Mouse (Mus musculus): Measurements from ENCODE around the gene Dhx34. TPM values are rescaled to one million over a fixed set of nuclear protein-coding genes. Genes with fewer than 3 reads are reported as not detected.
"Not testable (repeated sequence)": the region's sequence is repeated elsewhere in the genome, so short reads cannot be mapped to it uniquely, and the experiment has no call there.

The Dhx34 gene
- polyA plus RNA-seq, 1 experiment from 2014 or later: 13.8 TPM

GRCm38 (mm10) chr7:16257830-16258229 is 36.0 kb upstream of the Dhx34 start:
- whole genome bisulfite sequencing: 68% methylated on average over 11 of the region's 11 CpGs
- Histone ChIP-seq H3K36me3 (ENCODE audit: control insufficient read depth, insufficient read depth, low read length) (no peaks in the 10 kb centered on the region), H3K9me3 (ENCODE audit: control insufficient read depth, low read length) (no peaks in the 10 kb centered on the region), H3K9ac (ENCODE audit: low read depth, low read length) (no peak overlapping the region), H3K4me2 (no peak overlapping the region), H3K4me3 (ENCODE audit: low read depth, low read length) (no peak overlapping the region), H3K27me3 (replicated peaks; ENCODE audit: control insufficient read depth, insufficient read depth, low read length) (no peaks in the 10 kb centered on the region), H3K27ac (ENCODE audit: low read depth, low read length) (no peak overlapping the region), H3K4me1 (replicated peaks; ENCODE audit: control insufficient read depth, insufficient read depth, low read length) (no peaks in the 10 kb centered on the region)
- DNase-seq (ENCODE audit: low spot score): no peak
- ATAC-seq (replicated peaks; ENCODE audit: low FRiP score): no peak

- not testable (repeated sequence) for H3K27me3 ChIP-seq (replicated peaks; ENCODE audit: control insufficient read depth, insufficient read depth, low read length); H3K4me2 ChIP-seq; H3K4me1 ChIP-seq (replicated peaks; ENCODE audit: control insufficient read depth, insufficient read depth, low read length); H3K9me3 ChIP-seq (ENCODE audit: control insufficient read depth, low read length); H3K36me3 ChIP-seq (ENCODE audit: control insufficient read depth, insufficient read depth, low read length); H3K4me3 ChIP-seq (ENCODE audit: low read depth, low read length); H3K9ac ChIP-seq (ENCODE audit: low read depth, low read length); DNase-seq (ENCODE audit: low spot score); H3K27ac ChIP-seq (ENCODE audit: low read depth, low read length); ATAC-seq (replicated peaks; ENCODE audit: low FRiP score)
- WGBS: 79% methylated on average over 4 of the region's 4 CpGs
Observed at GRCm38 (mm10) chr7:16255963-16256362, 34.1 kb upstream of the Dhx34 start.

- Histone ChIP-seq H3K9ac (ENCODE audit: low read depth, low read length) (no peak overlapping the region), H3K9me3 (ENCODE audit: control insufficient read depth, low read length) (no peaks in the 10 kb centered on the region), H3K4me3 (ENCODE audit: low read depth, low read length) (no peak overlapping the region), H3K27ac (ENCODE audit: low read depth, low read length) (no peak overlapping the region), H3K4me2 (no peak overlapping the region), H3K36me3 (ENCODE audit: control insufficient read depth, insufficient read depth, low read length) (no peaks in the 10 kb centered on the region), H3K4me1 (replicated peaks; ENCODE audit: control insufficient read depth, insufficient read depth, low read length) (no peaks in the 10 kb centered on the region), H3K27me3 (replicated peaks; ENCODE audit: control insufficient read depth, insufficient read depth, low read length) (no peaks in the 10 kb centered on the region)
- ATAC-seq (replicated peaks; ENCODE audit: low FRiP score): no peak
- 27% methylated on average over 4 of the region's 4 CpGs for WGBS
- no peak for DNase-seq (ENCODE audit: low spot score)
Observed at GRCm38 (mm10) chr7:16254195-16254594, 32.4 kb upstream of the Dhx34 start.

GRCm38 (mm10) chr7:16250687-16251086 is 28.9 kb upstream of the Dhx34 start:
- no peak overlapping the region for H3K4me2 ChIP-seq

GRCm38 (mm10) chr7:16245958-16246357 is 24.1 kb upstream of the Dhx34 start:
- Histone ChIP-seq H3K9me3 (ENCODE audit: control insufficient read depth, low read length) (no peaks in the 10 kb centered on the region), H3K27ac (ENCODE audit: low read depth, low read length) (no peak overlapping the region), H3K4me3 (ENCODE audit: low read depth, low read length) (no peak overlapping the region), H3K36me3 (ENCODE audit: control insufficient read depth, insufficient read depth, low read length) (no peaks in the 10 kb centered on the region), H3K27me3 (replicated peaks; ENCODE audit: control insufficient read depth, insufficient read depth, low read length) (no peaks in the 10 kb centered on the region), H3K4me2 (no peak overlapping the region), H3K4me1 (replicated peaks; ENCODE audit: control insufficient read depth, insufficient read depth, low read length) (peaks cover 28% of the 10 kb centered on the region), H3K9ac (ENCODE audit: low read depth, low read length) (no peak overlapping the region)
- DNase-seq (ENCODE audit: low spot score) (no peak), ATAC-seq (replicated peaks; ENCODE audit: low FRiP score) (no peak)
- WGBS: 47% methylated on average over 1 of the region's 4 CpGs

More at GRCm38 (mm10) chr7:16250687-16251086, 28.9 kb upstream of the Dhx34 start:
- Histone ChIP-seq H3K9me3 (ENCODE audit: control insufficient read depth, low read length) (no peaks in the 10 kb centered on the region), H3K27ac (ENCODE audit: low read depth, low read length) (no peak overlapping the region), H3K36me3 (ENCODE audit: control insufficient read depth, insufficient read depth, low read length) (no peaks in the 10 kb centered on the region), H3K9ac (ENCODE audit: low read depth, low read length) (no peak overlapping the region), H3K4me3 (ENCODE audit: low read depth, low read length) (no peak overlapping the region), H3K4me1 (replicated peaks; ENCODE audit: control insufficient read depth, insufficient read depth, low read length) (0 out of 2 replicates have a peak, but pooled peaks cover 2% of the 10 kb centered on the region), H3K27me3 (replicated peaks; ENCODE audit: control insufficient read depth, insufficient read depth, low read length) (no peaks in the 10 kb centered on the region)
- DNase-seq (ENCODE audit: low spot score): no peak
- ATAC-seq (replicated peaks; ENCODE audit: low FRiP score): no peak
- 38% methylated on average over 5 of the region's 5 CpGs for WGBS

GRCm38 (mm10) chr7:16244067-16244466 is 22.2 kb upstream of the Dhx34 start, which contains the start of gene C5ar2:
Gene C5ar2 (minus strand): TSS chr7:16244154.
- Histone ChIP-seq H3K9me3 (ENCODE audit: control insufficient read depth, low read length) (no peaks in the 10 kb centered on the region), H3K4me3 (ENCODE audit: low read depth, low read length) (no peak within 1 kb of the TSS), H3K27ac (ENCODE audit: low read depth, low read length) (peak within 1 kb of the TSS; percentile 55), H3K36me3 (ENCODE audit: control insufficient read depth, insufficient read depth, low read length) (no peaks in the 10 kb centered on the region), H3K4me1 (replicated peaks; ENCODE audit: control insufficient read depth, insufficient read depth, low read length) (peaks cover 39% of the 10 kb centered on the region), H3K9ac (ENCODE audit: low read depth, low read length) (no peak within 1 kb of the TSS; the same call in 1 of the 2 replicates), H3K4me2 (no peak within 1 kb of the TSS), H3K27me3 (replicated peaks; ENCODE audit: control insufficient read depth, insufficient read depth, low read length) (no peaks in the 10 kb centered on the region)
- no peak for ATAC-seq (replicated peaks; ENCODE audit: low FRiP score)
- 64% methylated on average over 5 of the region's 5 CpGs for WGBS
- no peak for DNase-seq (ENCODE audit: low spot score)

GRCm38 (mm10) chr7:16242198-16242597 is 20.4 kb upstream of the Dhx34 start:
- no peak for ATAC-seq (replicated peaks; ENCODE audit: low FRiP score)

GRCm38 (mm10) chr7:16241787-16242186 is 19.9 kb upstream of the Dhx34 start:
- Histone ChIP-seq H3K4me1 (replicated peaks; ENCODE audit: control insufficient read depth, insufficient read depth, low read length) (peaks cover 37% of the 10 kb centered on the region), H3K4me2 (peak overlapping the region; percentile 47), H3K9ac (ENCODE audit: low read depth, low read length) (peak overlapping the region; percentile 27), H3K9me3 (ENCODE audit: control insufficient read depth, low read length) (no peaks in the 10 kb centered on the region), H3K27me3 (replicated peaks; ENCODE audit: control insufficient read depth, insufficient read depth, low read length) (no peaks in the 10 kb centered on the region), H3K4me3 (ENCODE audit: low read depth, low read length) (peak overlapping the region; percentile 11; the same call in 1 of the 2 replicates), H3K36me3 (ENCODE audit: control insufficient read depth, insufficient read depth, low read length) (0 out of 2 replicates have a peak, but pooled peaks cover 3% of the 10 kb centered on the region), H3K27ac (ENCODE audit: low read depth, low read length) (peak overlapping the region; percentile 26; the same call in 1 of the 2 replicates)
- DNase-seq (ENCODE audit: low spot score) (no peak), ATAC-seq (replicated peaks; ENCODE audit: low FRiP score) (peak; percentile 27; the same call in 1 of the 2 replicates)
- 39% methylated on average over 11 of the region's 11 CpGs for WGBS

More at GRCm38 (mm10) chr7:16242198-16242597, 20.4 kb upstream of the Dhx34 start:
- Histone ChIP-seq H3K9me3 (ENCODE audit: control insufficient read depth, low read length) (no peaks in the 10 kb centered on the region), H3K4me1 (replicated peaks; ENCODE audit: control insufficient read depth, insufficient read depth, low read length) (peaks cover 37% of the 10 kb centered on the region), H3K36me3 (ENCODE audit: control insufficient read depth, insufficient read depth, low read length) (0 out of 2 replicates have a peak, but pooled peaks cover 3% of the 10 kb centered on the region), H3K27ac (ENCODE audit: low read depth, low read length) (peak overlapping the region; percentile 46; the same call in 1 of the 2 replicates), H3K27me3 (replicated peaks; ENCODE audit: control insufficient read depth, insufficient read depth, low read length) (no peaks in the 10 kb centered on the region), H3K4me2 (peak overlapping the region; percentile 47), H3K9ac (ENCODE audit: low read depth, low read length) (peak overlapping the region; percentile 27), H3K4me3 (ENCODE audit: low read depth, low read length) (no peak overlapping the region)
- DNase-seq (ENCODE audit: low spot score): no peak
- 38% methylated on average over 6 of the region's 6 CpGs for WGBS

- Histone ChIP-seq H3K4me1 (replicated peaks; ENCODE audit: control insufficient read depth, insufficient read depth, low read length) (peaks cover 37% of the 10 kb centered on the region), H3K4me2 (peak overlapping the region; percentile 62), H3K9ac (ENCODE audit: low read depth, low read length) (no peak overlapping the region), H3K27me3 (replicated peaks; ENCODE audit: control insufficient read depth, insufficient read depth, low read length) (no peaks in the 10 kb centered on the region), H3K4me3 (ENCODE audit: low read depth, low read length) (no peak overlapping the region), H3K9me3 (ENCODE audit: control insufficient read depth, low read length) (no peaks in the 10 kb centered on the region), H3K27ac (ENCODE audit: low read depth, low read length) (peak overlapping the region; percentile 86), H3K36me3 (ENCODE audit: control insufficient read depth, insufficient read depth, low read length) (0 out of 2 replicates have a peak, but pooled peaks cover 3% of the 10 kb centered on the region)
- DNase-seq (ENCODE audit: low spot score): no peak
- ATAC-seq (replicated peaks; ENCODE audit: low FRiP score): peak; percentile 27
- 62% methylated on average over 1 of the region's 1 CpGs for WGBS
Observed at GRCm38 (mm10) chr7:16240978-16241303, 19.1 kb upstream of the Dhx34 start.

Measured in liver, embryonic 11.5 days (tissue).